Mouse (Mus musculus) hindbrain, embryonic 10.5 days (tissue): Measurements from ENCODE around the gene Ppid. TPM values are rescaled to one million over a fixed set of nuclear protein-coding genes. Genes with fewer than 3 reads are reported as not detected.
"Not testable (repeated sequence)": the region's sequence is repeated elsewhere in the genome, so short reads cannot be mapped to it uniquely, and the experiment has no call there.

Experiments
- DNase-seq: peaks from one replicate; pipeline ENCODE4 v3.0.0-alpha.2; 2017; ENCODE audit warnings: low spot score
- H3K27ac ChIP-seq: fragments of 300-500 bp; sonication (generic); 2 replicates; pipeline ENCODE4 v1.5.1; 2016; ENCODE audit warnings: mild to moderate bottlenecking, moderate library complexity
- H3K27me3 ChIP-seq: fragments of 300-500 bp; sonication (generic); 2 replicates; pipeline ENCODE4 v1.6.1; 2016; ENCODE audit warnings: mild to moderate bottlenecking; ENCODE audit not compliant: poor library complexity, insufficient read depth, severe bottlenecking
- H3K36me3 ChIP-seq: fragments of 300-500 bp; sonication (generic); 2 replicates; pipeline ENCODE4 v1.6.1; 2016; ENCODE audit warnings: mild to moderate bottlenecking, moderate library complexity
- H3K4me1 ChIP-seq: fragments of 300-500 bp; sonication (generic); replicated peaks from 2 replicates; pipeline ENCODE4 v1.6.1; 2016; ENCODE audit warnings: mild to moderate bottlenecking
- H3K4me3 ChIP-seq: fragments of 300-500 bp; sonication (generic); 2 replicates; pipeline ENCODE4 v1.5.1; 2016; ENCODE audit warnings: mild to moderate bottlenecking, moderate library complexity
- H3K9me3 ChIP-seq: fragments of 300-500 bp; sonication (generic); 2 replicates; pipeline ENCODE4 v1.6.1; 2016; ENCODE audit warnings: mild to moderate bottlenecking, moderate library complexity
- WGBS: fragments of 180-500 bp; shearing (Covaris S2); methylation state at CpG from one replicate; pipeline ENCODE4 v1.1.7; 2016; 5-methylcytosine and 5-hydroxymethylcytosine counted together
- polyA plus RNA-seq: library from polyadenylated mRNA; unstranded; fragments of >200 nt; fragmentation: Nextera tagmentation; extraction: Ambion mirVana; gene quantifications from 2 replicates; pipeline ENCODE4 v1.2.1, GENCODE M21; 2016

Gene Ppid
- polyA plus RNA-seq, 1 experiment from 2014 or later = 173 TPM

DNA sequence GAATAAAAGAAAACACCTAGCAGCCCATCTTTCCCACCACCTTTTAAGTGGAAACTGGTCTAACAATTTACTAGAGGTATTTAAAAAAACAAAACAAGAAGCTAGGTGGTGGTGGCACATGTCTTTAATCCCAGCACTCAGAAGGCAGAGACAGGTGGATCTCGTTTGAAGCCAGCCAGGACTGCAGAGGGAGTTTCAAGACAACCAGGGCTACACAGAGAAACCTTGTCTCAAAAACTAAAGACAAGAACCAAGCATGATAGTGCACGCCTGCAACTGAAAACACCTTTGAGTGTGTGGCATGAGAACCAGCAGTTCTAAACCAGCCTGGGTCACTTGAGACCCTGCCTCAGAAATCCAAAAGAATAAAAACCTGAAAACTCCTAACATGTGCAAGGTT lies 27.6 kb upstream of the Ppid start:
- Histone ChIP-seq H3K36me3 (no peaks in the 10 kb centered on the region), H3K4me3 (no peak overlapping the region), H3K4me1 (peaks cover 23% of the 10 kb centered on the region), H3K9me3 (no peaks in the 10 kb centered on the region), H3K27ac (no peak overlapping the region), H3K27me3 (no peaks in the 10 kb centered on the region)
- WGBS = 82% methylated on average over 2 of the region's 2 CpGs
- no peak for DNase-seq

DNA sequence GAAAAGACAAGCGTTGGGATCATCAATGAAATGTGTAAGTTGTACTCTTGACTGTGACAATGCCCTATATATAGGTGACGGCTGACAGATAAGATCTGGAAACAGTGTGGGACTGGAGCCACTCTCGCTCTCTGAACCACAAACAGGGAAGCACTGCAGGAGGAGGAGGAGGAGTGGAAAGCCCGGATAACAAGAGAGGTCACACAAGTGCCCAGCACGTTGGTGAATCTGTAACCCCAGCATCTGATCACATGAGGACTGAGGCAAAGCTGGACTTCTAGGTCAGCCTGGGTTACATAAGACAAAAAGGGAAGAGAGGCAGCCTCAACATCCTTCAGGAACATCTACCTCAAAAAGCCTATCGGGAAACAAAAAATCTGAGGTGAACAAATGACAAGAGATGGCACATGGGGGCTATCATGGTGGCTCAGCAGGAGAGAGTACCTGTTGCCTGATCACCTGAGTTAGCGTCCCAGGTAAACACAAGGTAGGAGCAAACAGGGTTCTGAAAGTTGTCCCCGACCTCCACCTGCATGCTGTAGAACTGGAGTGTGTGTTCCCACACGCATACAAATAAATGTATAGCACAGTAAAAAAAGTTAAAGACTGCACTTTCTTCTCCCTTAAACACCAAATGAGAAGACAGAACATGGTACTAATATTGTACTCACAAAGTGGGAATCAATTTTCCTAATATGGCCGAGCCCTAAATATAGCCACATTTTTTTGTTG lies 26.1 kb upstream of the Ppid start:
- Histone ChIP-seq H3K9me3 (no peaks in the 10 kb centered on the region), H3K36me3 (no peaks in the 10 kb centered on the region), H3K27me3 (no peaks in the 10 kb centered on the region), H3K4me1 (peaks cover 23% of the 10 kb centered on the region), H3K27ac (no peak overlapping the region), H3K4me3 (no peak overlapping the region)
- 83% methylated on average over 10 of the region's 10 CpGs for WGBS
- no peak for DNase-seq

DNA sequence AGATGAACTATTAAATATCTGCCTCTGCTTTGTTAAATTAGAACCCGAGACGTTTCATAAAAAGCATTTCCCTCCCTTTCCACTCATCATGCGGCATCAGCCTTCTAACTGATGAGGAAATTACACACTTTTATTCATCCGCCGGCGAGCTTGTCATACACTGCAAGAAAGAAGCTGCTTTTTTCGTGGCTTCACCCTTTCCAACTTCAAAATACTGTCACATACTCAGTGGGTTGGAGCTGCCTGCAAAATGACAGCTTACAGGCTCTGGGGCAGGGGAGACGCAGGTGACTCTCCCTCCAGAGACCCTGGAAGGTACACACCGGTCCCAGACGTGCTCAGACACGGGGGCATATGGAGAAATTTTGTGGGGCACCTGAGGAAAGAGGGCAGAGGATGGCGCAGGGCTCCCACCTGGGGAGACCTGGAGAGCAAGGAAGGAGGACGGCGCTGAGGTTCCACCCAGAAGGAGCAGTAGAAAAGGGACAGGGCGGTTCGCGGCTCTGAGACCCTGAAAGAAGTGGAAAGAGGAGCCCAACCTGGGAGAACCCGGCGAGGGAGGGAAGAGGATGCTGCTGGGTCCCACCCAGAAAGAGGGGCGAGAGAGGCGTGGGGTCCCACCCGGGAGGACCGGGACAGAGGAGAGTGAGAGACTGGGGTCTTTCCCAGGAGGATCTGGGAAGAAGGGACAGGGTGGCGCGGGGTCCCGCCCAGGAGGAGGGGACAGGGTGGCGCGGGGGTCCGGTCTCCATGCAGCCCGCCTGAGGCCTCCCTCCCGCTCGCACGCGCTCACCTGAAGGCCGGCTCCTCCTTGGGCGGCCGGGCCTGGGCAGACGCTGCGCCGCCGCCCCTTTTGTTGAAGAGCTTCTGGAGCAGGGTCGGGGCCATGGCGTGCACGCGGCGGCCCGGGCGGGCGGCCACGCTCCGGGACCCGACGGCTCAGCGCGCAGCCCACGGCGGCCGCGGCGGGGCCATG lies 24.1 kb upstream of the Ppid start:
- Histone ChIP-seq H3K9me3 (no peaks in the 10 kb centered on the region), H3K27me3 (no peaks in the 10 kb centered on the region), H3K36me3 (no peaks in the 10 kb centered on the region), H3K4me1 (peaks cover 23% of the 10 kb centered on the region), H3K27ac (peak overlapping the region; percentile 93), H3K4me3 (peak overlapping the region; percentile 88)
- WGBS = 4% methylated on average over 60 of the region's 60 CpGs
- peak; percentile 59 for DNase-seq

DNA sequence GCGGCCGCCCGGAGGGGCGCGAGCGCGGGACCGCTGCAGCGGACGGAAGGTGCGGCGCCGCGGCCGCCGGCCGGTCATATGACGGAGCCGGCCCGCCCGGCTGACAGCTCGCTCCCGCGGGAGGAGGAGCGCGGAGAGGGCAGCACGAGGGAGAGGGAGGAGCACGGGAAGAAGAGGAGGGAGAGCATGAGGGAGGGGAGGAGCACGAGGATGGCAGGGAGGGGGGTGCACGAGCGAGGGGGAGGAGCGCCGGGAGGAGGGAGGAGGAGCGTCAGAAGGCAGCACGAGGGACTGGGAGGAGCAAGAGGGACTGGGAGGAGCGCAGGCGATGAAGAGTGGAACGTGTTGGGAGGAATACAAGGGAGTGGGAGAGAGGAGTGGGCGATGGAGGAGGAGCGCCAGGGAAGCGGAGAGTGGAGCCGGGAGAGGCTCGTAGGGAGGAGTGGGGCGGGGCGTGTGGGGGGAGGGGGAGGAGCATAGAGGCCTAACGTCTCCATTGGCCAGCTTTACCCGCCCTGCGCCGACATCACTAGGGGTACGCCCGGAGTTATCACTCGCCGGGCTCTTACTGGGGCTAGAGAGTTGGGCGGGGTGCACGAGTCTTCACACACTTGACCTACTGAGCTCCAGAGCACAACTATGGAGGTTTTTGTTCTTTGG lies 23.3 kb upstream of the Ppid start, which contains the start of gene Fnip2:
Gene Fnip2, minus strand, starts transcription at position 94 of the 660 bp plus-strand sequence.
- Histone ChIP-seq H3K36me3 (no peaks in the 10 kb centered on the region), H3K27ac (peak within 1 kb of the TSS; percentile 93), H3K4me3 (peak within 1 kb of the TSS; percentile 88), H3K27me3 (no peaks in the 10 kb centered on the region), H3K4me1 (peaks cover 23% of the 10 kb centered on the region), H3K9me3 (no peaks in the 10 kb centered on the region)
- under 1% methylated on average over 55 of the region's 55 CpGs for WGBS
- DNase-seq = peak; percentile 94

DNA sequence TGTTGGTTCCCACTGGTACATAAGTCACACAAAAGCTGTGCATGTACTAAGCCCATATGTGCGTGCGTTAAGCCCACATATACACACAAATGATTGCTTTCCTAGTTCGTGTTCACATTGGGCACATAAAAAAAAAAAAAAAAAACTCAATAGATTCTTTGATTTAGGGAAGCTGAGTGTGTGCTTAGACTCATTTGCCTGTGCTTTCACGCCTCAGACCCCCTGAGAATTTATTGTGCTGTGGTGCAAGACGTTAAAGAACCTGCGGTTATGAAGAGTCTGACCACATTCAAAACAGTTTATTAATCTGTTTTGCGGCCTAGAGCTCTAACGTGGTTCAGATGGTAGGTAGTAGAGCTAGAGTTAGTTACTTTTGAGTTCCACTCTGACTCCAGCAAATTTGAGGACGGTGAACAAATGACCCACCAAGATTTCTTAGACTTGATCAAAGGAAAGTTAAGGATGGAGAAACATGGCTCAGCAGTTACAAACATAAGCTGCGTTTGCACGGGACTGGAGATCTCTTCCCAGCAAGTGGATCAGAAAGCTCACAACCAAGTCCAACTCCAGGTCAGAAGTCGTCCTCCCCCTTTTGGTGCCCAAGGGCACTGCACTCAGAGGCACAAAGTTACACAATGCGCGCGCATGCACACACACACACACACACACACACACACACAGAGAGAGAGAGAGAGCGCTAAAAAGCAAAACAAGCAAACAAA lies 22.4 kb upstream of the Ppid start:
- 92% methylated on average over 16 of the region's 16 CpGs for WGBS
- H3K36me3 ChIP-seq = no peaks in the 10 kb centered on the region
- DNase-seq = no peak
- H3K27me3 ChIP-seq = no peaks in the 10 kb centered on the region
- H3K4me1 ChIP-seq = peaks cover 23% of the 10 kb centered on the region
- H3K9me3 ChIP-seq = no peaks in the 10 kb centered on the region
- H3K4me3 ChIP-seq = peak overlapping the region; percentile 88
- no peak overlapping the region for H3K27ac ChIP-seq

DNA sequence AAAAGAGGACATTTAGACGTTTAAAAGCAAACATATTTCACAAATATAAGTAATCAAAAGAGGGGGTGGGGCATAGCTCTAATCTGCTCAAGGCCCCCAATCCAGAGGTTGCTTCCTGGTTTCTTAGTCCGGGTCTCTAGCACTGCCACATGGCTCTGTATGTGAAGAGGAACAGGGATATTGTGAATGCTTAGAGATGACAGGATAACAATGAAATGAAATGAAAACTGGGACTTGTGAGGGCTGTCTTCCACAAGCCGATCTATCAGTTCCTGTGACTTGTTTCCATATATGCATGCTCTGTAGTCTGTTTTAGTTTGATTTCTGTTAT lies 21.8 kb upstream of the Ppid start:
- no peaks in the 10 kb centered on the region for H3K9me3 ChIP-seq
- DNase-seq = no peak
- no peak overlapping the region for H3K27ac ChIP-seq
- no peak overlapping the region for H3K4me3 ChIP-seq
- 89% methylated on average over 3 of the region's 3 CpGs for WGBS
- no peaks in the 10 kb centered on the region for H3K36me3 ChIP-seq
- peaks cover 23% of the 10 kb centered on the region for H3K4me1 ChIP-seq
- no peaks in the 10 kb centered on the region for H3K27me3 ChIP-seq

DNA sequence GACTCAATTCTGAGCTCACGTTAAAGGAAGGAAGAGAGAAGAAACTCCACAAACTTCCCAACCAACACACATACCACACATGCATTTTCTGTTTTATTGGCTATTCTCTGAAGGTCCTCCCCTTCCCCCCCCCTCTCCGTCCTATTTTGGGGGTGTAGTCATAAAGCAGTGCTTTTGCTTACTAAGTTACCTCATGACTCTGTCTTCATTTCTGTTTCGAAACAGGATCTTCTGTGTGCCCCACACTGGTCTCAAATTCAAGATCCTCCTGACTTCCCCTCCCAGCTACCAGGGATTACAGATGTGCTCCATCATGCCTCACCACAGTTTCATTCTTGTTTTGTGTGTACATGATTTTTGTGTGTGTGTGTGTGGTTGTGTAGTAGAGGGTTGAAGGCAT lies 18.7 kb upstream of the Ppid start:
- Histone ChIP-seq H3K4me3 (no peak overlapping the region), H3K36me3 (no peaks in the 10 kb centered on the region), H3K9me3 (no peaks in the 10 kb centered on the region), H3K4me1 (peaks cover 18% of the 10 kb centered on the region), H3K27me3 (no peaks in the 10 kb centered on the region), H3K27ac (no peak overlapping the region)
- WGBS = 74% methylated on average over 3 of the region's 3 CpGs
- no peak for DNase-seq

DNA sequence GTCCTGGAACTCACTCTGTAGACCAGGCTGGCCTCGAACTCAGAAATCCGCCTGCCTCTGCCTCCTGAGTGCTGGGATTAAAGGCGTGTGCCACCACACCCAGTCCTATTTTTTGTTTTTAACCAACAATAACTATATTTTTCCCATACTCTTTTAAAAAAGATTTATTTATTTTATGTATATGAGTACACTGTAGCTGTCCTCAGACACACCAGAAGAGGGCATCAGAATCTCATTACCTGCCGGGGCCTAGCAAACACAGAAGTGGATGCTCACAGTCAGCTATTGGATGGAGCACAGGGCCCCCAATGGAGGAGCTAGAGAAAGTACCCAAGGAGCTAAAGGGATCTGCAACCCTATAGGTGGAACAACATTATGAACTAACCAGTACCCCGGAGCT lies 17.8 kb upstream of the Ppid start:
- H3K27me3 ChIP-seq, DNase-seq, H3K9me3 ChIP-seq, H3K27ac ChIP-seq, H3K4me3 ChIP-seq, H3K36me3 ChIP-seq: not testable (repeated sequence)
- peaks cover 14% of the 10 kb centered on the region for H3K4me1 ChIP-seq
- 95% methylated on average over 5 of the region's 5 CpGs for WGBS

DNA sequence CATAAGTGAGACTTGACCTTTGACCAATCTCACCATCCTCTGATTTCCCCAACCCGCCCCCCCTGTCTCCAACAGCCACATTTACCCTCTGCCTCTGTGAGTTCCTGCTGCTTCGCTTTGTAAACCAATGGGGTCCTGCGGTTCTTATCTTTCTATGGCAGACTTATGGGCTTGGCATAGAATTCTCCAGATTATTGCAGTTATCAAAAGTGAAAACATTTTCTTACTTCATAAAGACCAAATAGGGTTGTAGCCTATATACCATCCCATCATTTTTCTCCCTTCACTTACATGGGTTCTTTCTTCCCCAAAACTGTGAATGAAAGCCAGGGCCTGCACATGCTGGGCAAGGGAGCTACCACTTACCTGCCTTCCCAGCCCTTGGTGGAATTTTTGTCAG lies 16.8 kb upstream of the Ppid start:
- Histone ChIP-seq H3K4me3 (no peak overlapping the region), H3K27me3 (no peaks in the 10 kb centered on the region), H3K4me1 (peaks cover 13% of the 10 kb centered on the region), H3K27ac (no peak overlapping the region), H3K9me3 (no peaks in the 10 kb centered on the region), H3K36me3 (no peaks in the 10 kb centered on the region)
- no peak for DNase-seq
- 62% methylated on average over 3 of the region's 3 CpGs for WGBS

DNA sequence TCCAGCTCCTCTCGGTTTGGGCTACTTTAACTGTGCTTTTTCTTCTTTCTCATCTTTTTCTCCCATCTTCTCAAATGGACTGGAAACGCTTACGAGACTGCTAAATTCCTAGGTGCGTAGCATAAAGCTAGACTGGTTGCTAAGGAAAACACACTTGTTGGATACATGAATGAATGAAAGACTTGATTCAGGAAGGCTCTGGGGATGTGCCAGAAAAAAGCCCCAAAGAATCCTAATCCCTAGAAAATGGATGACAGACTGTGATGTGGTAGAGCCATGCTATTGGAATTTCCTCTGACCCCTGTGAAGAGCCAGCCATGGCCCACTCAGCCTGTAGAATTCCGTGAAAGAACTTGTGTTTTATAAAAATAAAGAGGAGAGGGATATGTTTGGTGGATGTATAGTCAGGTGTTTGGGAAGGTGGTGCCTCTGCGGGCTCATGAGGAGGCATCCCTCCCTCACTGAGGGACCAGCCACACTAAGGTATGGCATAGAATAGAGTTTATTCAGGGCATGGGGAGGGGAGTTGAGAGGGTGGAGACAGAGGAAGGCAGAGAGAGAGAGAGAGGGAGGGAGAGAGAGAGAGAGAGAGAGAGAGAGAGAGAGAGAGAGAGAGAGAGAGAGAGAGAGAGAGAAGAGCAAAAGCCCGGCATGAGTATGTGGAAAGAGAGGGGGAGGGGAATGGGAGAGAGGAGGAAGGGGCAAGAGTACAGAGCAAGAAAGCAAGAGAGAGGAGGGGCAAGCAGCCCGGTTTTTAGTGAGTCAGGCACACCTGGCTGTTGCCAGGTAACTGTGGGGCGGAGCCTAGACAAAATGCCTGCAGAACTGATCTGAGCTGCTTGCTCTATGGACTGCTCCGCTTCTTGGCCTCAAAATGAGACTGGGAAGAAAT lies 15.3 kb upstream of the Ppid start:
- no peak for DNase-seq
- no peaks in the 10 kb centered on the region for H3K27me3 ChIP-seq
- H3K4me3 ChIP-seq = no peak overlapping the region
- H3K27ac ChIP-seq = no peak overlapping the region
- peaks cover 13% of the 10 kb centered on the region for H3K4me1 ChIP-seq
- no peaks in the 10 kb centered on the region for H3K36me3 ChIP-seq
- no peaks in the 10 kb centered on the region for H3K9me3 ChIP-seq
- 37% methylated on average over 10 of the region's 10 CpGs for WGBS

DNA sequence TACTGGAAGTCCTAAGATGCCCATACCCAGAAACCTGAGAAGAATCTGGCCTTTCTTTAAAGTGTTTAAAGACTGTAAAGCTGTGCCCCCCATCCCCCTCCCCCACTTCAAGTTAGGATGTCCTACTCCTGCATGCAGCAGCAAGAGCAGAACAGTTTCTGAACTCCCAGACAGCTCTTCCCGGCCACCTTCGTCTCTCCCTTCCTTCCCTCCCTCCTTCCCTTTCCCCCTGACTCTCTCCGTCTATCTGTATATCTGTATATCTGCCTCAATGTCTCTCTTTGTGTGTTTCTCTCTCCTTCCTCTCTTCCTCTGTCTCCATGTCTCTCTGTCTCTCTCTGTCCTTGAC lies 14.7 kb upstream of the Ppid start:
- H3K9me3 ChIP-seq = no peaks in the 10 kb centered on the region
- no peak overlapping the region for H3K27ac ChIP-seq
- no peak overlapping the region for H3K4me3 ChIP-seq
- no peak for DNase-seq
- no peaks in the 10 kb centered on the region for H3K36me3 ChIP-seq
- H3K4me1 ChIP-seq = peaks cover 13% of the 10 kb centered on the region
- WGBS = 13% methylated on average over 3 of the region's 3 CpGs
- H3K27me3 ChIP-seq = no peaks in the 10 kb centered on the region

DNA sequence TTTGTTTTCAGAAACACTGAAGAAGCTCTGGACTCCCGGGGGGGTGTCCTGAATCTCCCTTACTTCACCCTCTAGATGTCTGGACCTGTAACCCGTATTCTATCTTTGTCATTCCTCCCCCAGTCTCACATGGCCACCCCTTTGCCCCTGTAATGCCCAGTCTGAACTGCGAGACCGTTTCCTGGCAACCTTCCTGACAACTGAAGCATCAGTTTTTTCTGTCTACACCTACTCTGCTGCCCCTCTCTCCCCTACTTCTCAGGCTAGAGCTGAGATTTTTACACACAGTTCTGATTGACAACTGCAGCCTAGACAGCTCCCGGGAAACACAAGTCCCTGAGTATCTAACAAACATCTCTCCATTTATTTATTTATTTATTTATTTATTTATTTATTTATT lies 14.3 kb upstream of the Ppid start:
- no peak overlapping the region for H3K4me3 ChIP-seq
- no peaks in the 10 kb centered on the region for H3K9me3 ChIP-seq
- H3K4me1 ChIP-seq = peaks cover 13% of the 10 kb centered on the region
- 33% methylated on average over 5 of the region's 5 CpGs for WGBS
- no peak overlapping the region; the same call in 1 of the 2 replicates for H3K27ac ChIP-seq
- no peak for DNase-seq
- no peaks in the 10 kb centered on the region for H3K27me3 ChIP-seq
- no peaks in the 10 kb centered on the region for H3K36me3 ChIP-seq
